Mouse (Mus musculus) retina, postnatal 1 day (tissue): ENCODE results near the gene Glud1.

Source experiments
- DNase-seq: peaks from one replicate; pipeline ENCODE4 v3.0.0-alpha.2; 2012

The Glud1 gene

DNA sequence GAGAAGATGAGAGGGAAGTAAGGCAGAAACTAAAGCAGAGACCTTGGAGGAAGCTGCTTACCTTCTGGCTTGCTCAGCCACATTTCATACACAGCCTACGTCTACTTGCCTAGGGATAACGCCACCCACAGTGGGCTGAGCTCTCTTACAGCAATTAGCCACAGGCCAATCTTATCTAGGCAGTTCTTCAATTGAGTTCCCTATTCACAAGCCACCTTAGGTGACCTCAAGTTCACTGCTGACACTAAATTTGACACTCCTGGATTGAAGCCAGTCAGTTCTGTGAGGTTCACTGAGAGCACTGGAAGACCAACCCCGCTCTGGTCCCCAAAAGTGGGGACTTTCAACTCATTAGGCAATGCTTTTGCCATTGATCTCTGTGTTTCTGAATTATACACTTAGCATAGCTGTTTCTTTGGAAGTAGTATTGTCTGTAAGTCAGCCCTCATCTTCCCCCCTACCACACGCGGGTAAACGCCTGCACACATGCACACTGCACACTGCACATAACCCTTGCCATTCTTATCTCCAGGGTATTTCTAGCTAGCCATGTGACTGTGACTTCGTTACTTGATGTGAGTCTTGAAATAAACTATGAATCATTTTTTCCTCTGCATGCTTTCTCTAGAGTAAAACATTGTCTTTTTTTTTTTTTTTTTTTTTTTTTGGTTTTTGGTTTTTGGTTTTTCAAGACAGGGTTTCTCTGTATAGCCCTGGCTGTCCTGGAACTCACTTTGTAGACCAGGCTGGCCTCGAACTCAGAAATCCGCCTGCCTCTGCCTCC, 72.6 kb downstream of the Glud1 start:
- no peak for DNase-seq

DNA sequence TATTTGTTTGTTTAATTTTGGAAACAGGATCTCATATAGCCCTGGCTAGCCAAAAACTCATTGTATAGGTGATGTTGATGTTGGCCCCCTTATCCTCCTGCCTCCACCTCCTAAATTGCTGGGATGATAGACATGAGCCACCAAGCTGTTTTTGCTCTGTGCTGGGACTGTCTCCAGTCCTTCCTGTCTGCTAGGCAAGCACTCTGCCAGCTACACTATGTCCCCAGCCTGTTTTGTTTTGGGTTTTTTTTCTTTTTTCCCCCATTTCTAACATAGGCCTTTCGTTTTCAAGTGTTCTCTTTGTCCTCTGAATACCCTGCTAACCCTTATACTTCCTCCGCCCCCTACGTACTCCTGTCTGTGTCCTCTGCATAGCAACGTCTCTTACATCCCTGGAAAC, 82.8 kb downstream of the Glud1 start:
- DNase-seq: no peak
